Mouse (Mus musculus) heart, postnatal 14 days (tissue): Measurements from ENCODE around the gene Cab39l. TPM values are rescaled to one million over a fixed set of nuclear protein-coding genes. Genes with fewer than 3 reads are reported as not detected.

ENCODE experiments used
- DNase-seq, 2 experiments: peaks; one replicate each; pipeline ENCODE4 v3.0.0; 2021 to 2022
- intact Hi-C: fragments of 180-260 bp; cut with DNase I; formaldehyde crosslinking; loops from one replicate; pipeline ENCODE4 v1.15.1; 2025
- total RNA-seq, 2 experiments: library from RNA; stranded (reverse); gene quantifications; 2 replicates each; pipeline ENCODE4 v1.2.3; 2021

Cab39l gene
- total RNA-seq, 2 experiments from 2014 or later, result 20.0 to 21.8 TPM

- DNase-seq, result peak; percentile 76 to 78
- intact Hi-C loops, result loop anchor here (5.0 kb wide), 1 partner anchor 317 kb away; no protein-coding TSS in a partner anchor
Observed at GRCm38 (mm10) chr14:59625158-59625805, 184.5 kb downstream of the Cab39l start, which contains the start of gene Shisa2. TSS of gene Shisa2 (plus strand) at chr14:59625308.

- DNase-seq, result peak; percentile 40 to 41
- intact Hi-C loops, result loop anchor here (5.0 kb wide), 1 partner anchor 316 kb away; no protein-coding TSS in a partner anchor
Observed at GRCm38 (mm10) chr14:59625806-59626364, 185.1 kb downstream of the Cab39l start.

GRCm38 (mm10) chr14:59626711-59627110 lies 185.9 kb downstream of the Cab39l start:
- intact Hi-C loops, result loop anchor here (5.0 kb wide), 1 partner anchor 316 kb away; no protein-coding TSS in a partner anchor
- DNase-seq, result no peak

- intact Hi-C loops, result loop anchor here (5.0 kb wide), 1 partner anchor 315 kb away; no protein-coding TSS in a partner anchor
- DNase-seq, result no peak
Observed at GRCm38 (mm10) chr14:59627142-59627680, 186.4 kb downstream of the Cab39l start.

- peak in 1 of 2 experiments; percentile 25 for DNase-seq
- intact Hi-C loops, result loop anchor here (5.0 kb wide), 1 partner anchor 314 kb away; no protein-coding TSS in a partner anchor
Observed at GRCm38 (mm10) chr14:59627823-59628222, 187.1 kb downstream of the Cab39l start.

- intact Hi-C loops, result loop anchor here (5.0 kb wide), 1 partner anchor 313 kb away; no protein-coding TSS in a partner anchor
- no peak for DNase-seq
Observed at GRCm38 (mm10) chr14:59629308-59629707, 188.5 kb downstream of the Cab39l start.

- intact Hi-C loops, result no loop called here
- no peak for DNase-seq
Observed at GRCm38 (mm10) chr14:59630096-59630495, 189.3 kb downstream of the Cab39l start.

GRCm38 (mm10) chr14:59632067-59632466 lies 191.3 kb downstream of the Cab39l start:
- intact Hi-C loops, result no loop called here
- no peak for DNase-seq

- DNase-seq, result no peak
- intact Hi-C loops, result no loop called here
Observed at GRCm38 (mm10) chr14:59633295-59633898, 192.6 kb downstream of the Cab39l start.

- intact Hi-C loops, result no loop called here
Observed at GRCm38 (mm10) chr14:59633988-59634387, 193.2 kb downstream of the Cab39l start.

More at GRCm38 (mm10) chr14:59633988-59634387, 193.2 kb downstream of the Cab39l start:
- DNase-seq, result no peak

Other genes starting within 250 kb of the Cab39l start
- 10 to 100 TPM in 1 of 2 experiments, 1 to 10 TPM in 1; 9.5 to 11.2 TPM for gene Rcbtb1, start 239.8 kb upstream of the Cab39l start, total RNA-seq
- gene Gm6904, start 180.8 kb upstream of the Cab39l start, total RNA-seq, result not detected
- gene Phf11a, start 143.4 kb upstream of the Cab39l start, total RNA-seq, result under 1 TPM in 1 of 2 experiments, not detected in 1; 0.27 TPM
- under 1 TPM in 1 of 2 experiments, not detected in 1; 0.54 TPM for gene Phf11b, start 99.6 kb upstream of the Cab39l start, total RNA-seq
- 1 to 10 TPM; 6.8 to 8.5 TPM for gene Phf11d, start 75.5 kb upstream of the Cab39l start, total RNA-seq
- gene Phf11c, start 45.6 kb upstream of the Cab39l start, total RNA-seq, result 1 to 10 TPM in 1 of 2 experiments, under 1 TPM in 1; 0.93 to 1.0 TPM
- gene Setdb2, start 88 bp upstream of the Cab39l start, total RNA-seq, result 10 to 100 TPM in 1 of 2 experiments, 1 to 10 TPM in 1; 9.0 to 11.0 TPM
- gene Cdadc1, start 157.0 kb downstream of the Cab39l start, total RNA-seq, result 10 to 100 TPM; 36.8 to 42.9 TPM
- gene Shisa2, start 184.3 kb downstream of the Cab39l start, total RNA-seq, result 1 to 10 TPM in 1 of 2 experiments, under 1 TPM in 1; 0.59 to 1.4 TPM